Mouse (Mus musculus): ENCODE measurements at regions not wholly inside any gene's neighbourhood (a gene's known extent, or its start where the extent isn't known, plus 50 kb on each side); places are given as distances from the start of the nearest gene placed in this dataset.

GRCm38 (mm10) chr15:36335116-36335515, 672.5 kb downstream of the Zfp706 start:
- Histone ChIP-seq H3K4me3 (replicated peaks; ENCODE audit: control insufficient read depth, low read depth, low read length) (no peak overlapping the region), H3K4me1 (ENCODE audit: control insufficient read depth, insufficient read depth, low read length) (peaks cover 1% of the 10 kb centered on the region; the same call in 1 of the 2 replicates), H3K27ac (ENCODE audit: control insufficient read depth, insufficient read depth, low read depth, low read length, poor library complexity) (no peak overlapping the region)
- WGBS = 51% methylated on average over 2 of the region's 2 CpGs
- TF ChIP-seq POLR2A (IDR thresholded peaks at IDR 0.05; ENCODE audit: borderline replicate concordance, control insufficient read depth, low read depth, low read length) = no peak
- no peak for TF ChIP-seq CTCF (IDR thresholded peaks at IDR 0.05; ENCODE audit: control insufficient read depth, insufficient read depth, low read length)

- Histone ChIP-seq H3K4me3 (replicated peaks; ENCODE audit: control insufficient read depth, low read depth, low read length) (no peak overlapping the region), H3K4me1 (ENCODE audit: control insufficient read depth, insufficient read depth, low read length) (peaks cover 1% of the 10 kb centered on the region; the same call in 1 of the 2 replicates), H3K27ac (ENCODE audit: control insufficient read depth, insufficient read depth, low read depth, low read length, poor library complexity) (no peak overlapping the region)
- WGBS = 31% methylated on average over 9 of the region's 9 CpGs
- TF ChIP-seq POLR2A (IDR thresholded peaks at IDR 0.05; ENCODE audit: borderline replicate concordance, control insufficient read depth, low read depth, low read length) = no peak
- no peak for TF ChIP-seq CTCF (IDR thresholded peaks at IDR 0.05; ENCODE audit: control insufficient read depth, insufficient read depth, low read length)
Observed at GRCm38 (mm10) chr15:36334436-36335113, 673.0 kb downstream of the Zfp706 start.

GRCm38 (mm10) chr15:36333857-36334256, 673.7 kb downstream of the Zfp706 start:
- no peak overlapping the region for H3K4me3 ChIP-seq (replicated peaks; ENCODE audit: control insufficient read depth, low read depth, low read length)
- TF ChIP-seq CTCF (IDR thresholded peaks at IDR 0.05; ENCODE audit: control insufficient read depth, insufficient read depth, low read length) (no peak), POLR2A (IDR thresholded peaks at IDR 0.05; ENCODE audit: borderline replicate concordance, control insufficient read depth, low read depth, low read length) (no peak)
- no peak overlapping the region for H3K27ac ChIP-seq (ENCODE audit: control insufficient read depth, insufficient read depth, low read depth, low read length, poor library complexity)
- peaks cover 1% of the 10 kb centered on the region; the same call in 1 of the 2 replicates for H3K4me1 ChIP-seq (ENCODE audit: control insufficient read depth, insufficient read depth, low read length)
- WGBS = 0% methylated on average over 1 of the region's 1 CpGs

GRCm38 (mm10) chr15:36333265-36333664, 674.3 kb downstream of the Zfp706 start:
- Histone ChIP-seq H3K4me1 (ENCODE audit: control insufficient read depth, insufficient read depth, low read length) (peaks cover 1% of the 10 kb centered on the region; the same call in 1 of the 2 replicates), H3K4me3 (replicated peaks; ENCODE audit: control insufficient read depth, low read depth, low read length) (no peak overlapping the region), H3K27ac (ENCODE audit: control insufficient read depth, insufficient read depth, low read depth, low read length, poor library complexity) (no peak overlapping the region)
- WGBS = 66% methylated on average over 3 of the region's 3 CpGs
- TF ChIP-seq CTCF (IDR thresholded peaks at IDR 0.05; ENCODE audit: control insufficient read depth, insufficient read depth, low read length) = no peak
- no peak for TF ChIP-seq POLR2A (IDR thresholded peaks at IDR 0.05; ENCODE audit: borderline replicate concordance, control insufficient read depth, low read depth, low read length)

Data from bone marrow, adult 2 months (tissue).